Mouse (Mus musculus) right cerebral cortex, postnatal 14 days (tissue): ENCODE results near the gene Pfdn6.

ENCODE experiments used
- DNase-seq: peaks from one replicate; pipeline ENCODE4 v3.0.0; 2022

Gene Pfdn6

GRCm38 (mm10) chr17:33940206-33940805 is at the start of gene Pfdn6, which contains the start of gene Wdr46:
Gene Pfdn6 (minus strand): TSS chr17:33940343.
Gene Wdr46 (plus strand): TSS chr17:33940660.
- DNase-seq: peak; percentile 83

DNA sequence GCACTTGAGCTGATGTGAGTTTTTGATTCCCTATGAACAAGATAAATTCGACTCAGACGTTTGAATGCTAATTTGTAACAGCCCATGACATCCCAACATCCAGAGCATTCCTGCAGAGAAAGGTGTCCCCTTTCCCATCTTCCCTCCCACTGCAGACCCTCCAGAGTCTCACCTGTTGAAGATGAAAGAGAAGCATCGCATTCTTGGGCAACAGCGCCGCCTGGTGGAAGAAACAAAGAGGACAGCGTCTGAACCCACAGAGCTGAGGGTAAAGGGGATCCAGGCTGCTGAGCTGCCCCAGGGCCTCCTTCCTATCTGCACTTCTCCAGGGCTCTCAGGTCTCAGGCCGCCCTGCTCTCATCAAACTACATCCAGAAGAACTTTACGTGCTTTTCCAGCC is 42.0 kb upstream of the Pfdn6 start:
- DNase-seq: peak; percentile 64

DNA sequence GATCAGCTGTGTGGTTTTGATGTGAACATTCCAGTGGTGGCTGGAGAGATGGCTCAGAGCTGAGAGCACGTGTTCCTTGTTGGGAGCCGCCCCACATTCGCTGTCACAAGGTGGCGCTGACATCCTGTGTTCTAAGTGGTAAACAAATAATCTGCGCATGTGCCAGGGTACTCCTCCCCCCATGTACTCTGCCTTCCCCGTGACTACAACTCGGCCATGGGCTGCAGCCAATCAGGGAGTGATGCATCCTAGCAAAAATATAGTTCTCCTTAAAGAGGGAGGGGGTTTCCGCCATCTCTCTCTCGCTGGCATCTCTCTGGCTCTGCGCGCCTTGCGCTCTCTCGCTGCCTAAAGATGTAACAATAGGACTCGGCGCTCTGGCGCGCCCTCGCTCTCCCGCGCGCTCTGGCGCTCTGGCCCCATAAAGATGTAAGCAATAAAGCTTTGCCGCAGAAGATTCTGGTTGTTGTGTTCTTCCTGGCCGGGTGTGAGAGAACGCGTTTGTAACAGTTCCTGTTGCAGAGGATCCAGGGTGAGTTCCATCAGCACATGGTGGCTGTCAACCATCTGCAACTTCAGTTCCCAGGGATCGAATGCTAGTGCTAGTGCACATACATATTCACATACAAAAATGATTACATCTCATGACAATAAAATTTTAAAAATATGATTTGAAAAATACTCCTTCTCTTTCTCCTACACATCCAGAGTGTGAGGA is 41.2 kb upstream of the Pfdn6 start:
- peak; percentile 82 for DNase-seq

DNA sequence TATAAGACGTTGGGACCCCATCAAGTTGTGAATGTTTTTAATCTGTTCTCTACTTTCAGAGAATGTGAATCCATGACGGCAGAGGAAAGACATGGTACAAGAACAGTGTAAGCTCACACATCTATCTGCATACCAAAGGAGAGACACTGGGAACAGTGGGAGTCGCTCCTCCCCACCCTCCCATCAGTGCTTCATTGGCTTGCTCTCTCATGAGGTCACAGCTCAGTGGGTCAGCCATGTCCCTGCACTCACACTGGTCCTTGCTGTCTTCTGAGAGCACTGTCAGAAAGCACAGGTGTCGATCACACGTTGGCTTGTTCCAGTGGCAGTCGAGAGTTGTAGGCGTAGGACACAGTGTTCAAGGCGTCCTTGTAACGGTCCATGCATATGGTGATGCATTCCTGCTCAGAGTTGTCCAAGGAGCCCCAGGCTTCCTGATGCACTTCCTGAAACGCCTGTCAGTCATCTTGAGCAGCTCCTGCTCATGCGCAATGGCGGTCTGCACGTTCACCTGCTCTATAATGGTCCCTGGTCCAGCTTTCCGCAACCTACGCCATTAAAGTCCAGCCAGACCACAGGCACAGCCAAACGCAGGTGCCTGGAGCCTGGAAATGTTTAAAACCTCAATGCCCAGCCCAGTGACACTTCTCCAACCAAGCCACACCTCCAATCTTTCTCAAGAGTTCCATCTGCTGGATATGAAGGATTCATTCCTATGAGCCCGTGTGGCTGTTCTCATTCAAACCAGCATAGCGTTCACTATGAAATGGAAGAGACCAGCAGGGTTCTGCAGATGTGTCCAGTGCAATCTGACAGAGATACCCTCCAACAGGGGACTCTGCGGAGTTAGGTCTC is 40.3 kb upstream of the Pfdn6 start:
- no peak for DNase-seq

GRCm38 (mm10) chr17:33979512-33980050 is 39.4 kb upstream of the Pfdn6 start:
- DNase-seq: no peak

DNA sequence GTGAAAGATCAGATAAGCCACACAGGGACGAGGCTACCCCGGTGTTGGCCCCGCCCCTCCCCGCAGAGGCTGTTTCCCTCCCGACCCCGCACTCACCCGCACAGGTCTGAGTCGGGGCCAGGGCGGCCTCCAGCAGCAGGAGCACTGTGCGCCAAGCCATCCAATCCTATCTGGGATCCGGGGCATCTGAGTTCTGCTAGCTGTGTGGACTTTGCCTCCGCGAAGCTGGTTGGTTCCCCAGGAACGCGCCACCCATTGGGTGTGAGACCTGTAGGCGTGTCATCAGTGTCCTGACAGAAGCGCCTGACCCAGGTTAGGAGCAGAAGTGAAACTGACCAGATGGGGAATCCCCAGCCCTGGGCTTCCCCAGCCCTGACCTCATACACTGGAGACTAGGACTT is 38.5 kb upstream of the Pfdn6 start:
- no peak for DNase-seq

- no peak for DNase-seq
Measured at GRCm38 (mm10) chr17:33977861-33978557, 37.9 kb upstream of the Pfdn6 start.

DNA sequence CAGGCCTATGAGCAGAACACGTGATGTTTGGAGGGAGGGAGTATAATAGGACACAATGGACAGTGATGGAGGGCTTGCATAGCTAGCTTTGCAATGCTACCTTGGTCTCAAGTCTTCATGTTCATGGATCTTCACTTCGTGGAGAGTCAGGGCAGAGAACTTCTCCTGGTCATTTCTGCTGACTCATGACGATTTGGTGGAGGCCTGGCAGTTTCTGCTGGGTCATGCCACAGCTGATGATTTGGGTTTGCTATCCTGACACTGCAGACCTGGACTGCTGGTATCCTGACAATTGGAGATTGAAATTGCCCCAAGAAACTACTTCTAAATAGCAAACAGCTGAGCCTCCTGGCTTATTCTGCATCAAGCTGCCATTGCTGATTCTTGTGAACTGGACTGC is 33.4 kb upstream of the Pfdn6 start:
- DNase-seq: no peak

DNA sequence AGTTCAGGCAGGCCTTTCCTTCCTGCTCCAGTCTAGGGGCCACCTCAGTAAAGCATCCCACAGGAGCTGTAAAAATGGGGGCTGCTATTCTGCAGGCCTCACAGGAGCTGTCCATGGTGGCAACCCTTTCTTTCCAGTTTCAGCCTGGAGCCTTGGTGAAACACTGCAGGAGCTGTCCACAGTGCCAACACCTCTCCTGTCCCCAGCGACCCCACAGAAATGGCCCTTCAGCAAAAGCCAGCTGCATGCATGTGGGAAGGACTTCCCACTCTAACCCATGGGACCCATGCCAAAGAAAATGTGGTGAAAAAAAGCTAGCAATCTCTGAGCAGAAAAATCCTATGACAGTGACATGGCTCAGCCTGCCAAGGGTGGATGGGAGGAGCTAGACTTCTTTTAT is 32.5 kb upstream of the Pfdn6 start:
- DNase-seq: no peak

- no peak for DNase-seq
Measured at GRCm38 (mm10) chr17:33969394-33969793, 29.3 kb upstream of the Pfdn6 start.

DNA sequence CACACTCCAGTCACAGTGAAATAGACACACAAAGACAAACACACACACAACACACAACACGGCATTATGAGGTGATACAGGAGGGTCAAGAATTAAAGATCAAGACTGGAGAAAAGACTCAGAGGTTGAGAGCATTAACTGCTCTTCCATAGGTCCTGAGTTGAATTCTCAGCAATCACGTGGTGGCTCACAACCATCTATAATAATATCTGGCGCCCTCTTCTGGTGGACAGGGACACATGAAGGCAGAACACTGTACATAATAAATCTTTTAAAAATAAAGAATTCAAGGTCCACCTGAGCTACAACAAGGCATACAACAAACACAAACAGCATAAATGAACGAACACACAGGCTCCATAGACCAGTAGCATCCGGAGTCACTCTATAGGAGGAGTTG is 28.8 kb upstream of the Pfdn6 start:
- no peak for DNase-seq

- DNase-seq: peak; percentile 68
Measured at GRCm38 (mm10) chr17:33968489-33968888, 28.3 kb upstream of the Pfdn6 start.

DNA sequence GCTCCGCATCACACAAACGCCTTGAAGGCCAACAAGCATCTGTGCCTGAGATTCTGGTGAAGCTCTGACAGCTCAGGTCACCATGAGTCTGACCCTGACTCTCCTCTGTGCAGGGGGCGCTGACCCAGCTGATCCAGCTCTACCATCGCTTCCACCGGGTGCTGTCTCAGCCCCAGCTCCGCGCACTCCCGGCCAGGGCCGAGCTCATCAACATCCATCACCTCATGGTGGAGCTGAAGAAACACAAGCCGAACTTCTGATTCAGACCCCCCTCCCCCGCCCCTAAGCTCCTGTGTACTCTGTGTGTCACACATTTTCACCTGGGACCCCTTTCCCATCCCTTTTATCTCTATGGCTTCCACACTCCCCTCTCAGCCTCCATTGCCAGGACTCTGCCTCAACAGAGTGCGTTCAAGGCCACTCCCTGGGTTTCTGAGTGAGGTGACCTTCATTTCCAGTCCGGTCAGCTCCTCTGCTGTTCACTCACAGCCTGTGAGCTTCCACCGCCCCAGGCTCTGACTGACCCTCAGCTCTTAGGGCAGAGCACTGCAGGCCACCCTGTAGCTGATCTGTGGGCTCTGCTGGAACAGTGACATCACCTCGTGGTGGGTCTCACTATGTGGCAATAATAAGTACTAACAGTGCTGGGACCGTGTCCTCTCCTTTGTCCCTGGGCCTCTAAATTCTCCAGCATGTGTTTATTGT is 25.9 kb upstream of the Pfdn6 start:
- DNase-seq: no peak

DNA sequence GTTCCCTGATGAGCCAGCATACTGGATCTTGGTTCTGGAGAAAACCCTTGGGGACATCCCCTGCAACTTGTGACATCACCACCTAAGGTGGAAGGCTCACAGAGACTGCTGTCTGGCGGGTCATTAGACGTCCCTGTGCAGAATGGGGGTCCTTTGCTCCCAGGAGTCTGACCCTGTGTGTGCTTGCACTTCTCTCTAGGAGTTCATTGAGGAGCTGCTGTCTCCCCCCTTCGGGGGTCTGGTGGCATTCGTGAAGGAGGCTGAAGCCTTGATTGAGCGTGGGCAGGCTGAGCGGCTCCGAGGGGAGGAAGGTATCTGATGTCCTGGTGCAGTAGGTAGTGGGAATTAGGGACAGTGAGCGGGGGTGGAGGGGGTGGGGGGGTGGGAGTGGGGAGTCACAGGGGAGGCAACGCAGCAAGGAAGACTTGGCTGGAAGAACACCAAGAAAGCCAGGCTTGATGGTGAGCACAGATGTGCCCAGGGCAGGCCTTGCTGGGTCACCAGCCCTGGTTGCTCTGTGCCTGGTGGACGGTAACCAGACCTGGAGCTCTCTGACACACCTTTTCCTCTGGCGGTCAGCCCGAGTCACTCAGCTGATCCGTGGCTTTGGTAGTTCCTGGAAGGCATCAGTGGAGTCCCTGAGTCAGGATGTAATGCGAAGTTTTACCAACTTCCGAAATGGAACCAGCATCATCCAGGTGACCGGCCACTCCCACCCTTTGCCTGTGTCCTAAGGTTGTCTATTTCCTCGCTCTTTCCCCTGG is 25.1 kb upstream of the Pfdn6 start:
- DNase-seq: no peak

DNA sequence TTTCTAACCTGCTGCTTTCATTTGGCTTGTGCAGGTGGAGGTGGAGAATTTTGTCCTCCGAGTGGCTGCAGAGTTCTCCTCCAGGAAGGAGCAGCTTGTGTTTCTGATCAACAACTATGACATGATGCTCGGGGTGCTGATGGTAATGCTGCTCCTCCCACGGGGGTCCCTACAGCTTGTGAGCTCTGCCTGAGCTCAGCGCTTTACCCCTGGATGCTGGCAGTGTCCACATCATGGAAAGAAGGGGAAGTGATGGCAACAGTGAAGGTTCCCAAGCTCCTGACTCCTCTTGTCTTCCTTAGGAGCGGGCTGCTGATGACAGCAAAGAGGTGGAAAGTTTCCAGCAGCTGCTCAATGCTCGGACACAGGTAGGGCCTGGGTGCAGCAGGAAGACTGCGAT is 22.7 kb upstream of the Pfdn6 start:
- DNase-seq: no peak

DNA sequence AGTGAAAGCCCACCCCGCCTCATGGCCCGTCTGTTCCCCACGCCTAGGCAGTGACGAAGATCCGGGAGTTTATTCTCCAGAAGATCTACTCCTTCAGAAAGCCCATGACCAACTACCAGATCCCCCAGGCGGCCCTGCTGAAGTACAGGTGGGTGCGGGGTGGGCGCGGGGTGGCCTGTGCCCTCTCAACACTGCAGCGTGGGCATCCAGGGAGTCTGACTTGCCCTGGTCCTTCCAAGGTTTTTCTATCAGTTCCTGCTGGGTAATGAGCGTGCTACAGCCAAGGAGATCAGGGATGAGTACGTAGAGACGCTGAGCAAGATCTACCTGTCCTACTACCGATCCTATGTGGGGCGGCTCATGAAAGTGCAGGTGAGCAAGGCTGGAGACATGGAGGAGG is 19.8 kb upstream of the Pfdn6 start:
- no peak for DNase-seq

- DNase-seq: no peak
Measured at GRCm38 (mm10) chr17:33959135-33959534, 19.0 kb upstream of the Pfdn6 start.

GRCm38 (mm10) chr17:33958451-33958850 is 18.3 kb upstream of the Pfdn6 start:
- no peak for DNase-seq

DNA sequence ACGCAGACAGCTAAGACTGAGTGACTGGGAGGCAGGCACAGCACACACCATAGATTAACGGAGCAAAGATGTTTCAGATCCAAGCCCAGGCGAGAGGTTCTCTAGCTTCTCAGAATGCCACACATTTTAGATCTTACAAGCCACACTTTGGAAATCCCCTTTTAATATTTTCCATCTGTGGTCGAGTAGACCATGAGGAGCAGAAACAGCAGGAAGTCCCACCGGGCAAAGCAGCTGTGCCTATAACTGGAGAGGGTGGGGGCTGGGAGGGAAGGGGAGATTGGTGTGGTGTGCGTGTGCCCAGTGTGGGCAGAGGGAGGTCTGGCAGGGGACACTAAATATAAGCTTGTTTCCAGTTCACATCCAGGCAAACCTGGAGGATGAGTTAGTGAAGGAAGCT is 17.4 kb upstream of the Pfdn6 start:
- no peak for DNase-seq

- no peak for DNase-seq
Measured at GRCm38 (mm10) chr17:33956336-33956735, 16.2 kb upstream of the Pfdn6 start.

DNA sequence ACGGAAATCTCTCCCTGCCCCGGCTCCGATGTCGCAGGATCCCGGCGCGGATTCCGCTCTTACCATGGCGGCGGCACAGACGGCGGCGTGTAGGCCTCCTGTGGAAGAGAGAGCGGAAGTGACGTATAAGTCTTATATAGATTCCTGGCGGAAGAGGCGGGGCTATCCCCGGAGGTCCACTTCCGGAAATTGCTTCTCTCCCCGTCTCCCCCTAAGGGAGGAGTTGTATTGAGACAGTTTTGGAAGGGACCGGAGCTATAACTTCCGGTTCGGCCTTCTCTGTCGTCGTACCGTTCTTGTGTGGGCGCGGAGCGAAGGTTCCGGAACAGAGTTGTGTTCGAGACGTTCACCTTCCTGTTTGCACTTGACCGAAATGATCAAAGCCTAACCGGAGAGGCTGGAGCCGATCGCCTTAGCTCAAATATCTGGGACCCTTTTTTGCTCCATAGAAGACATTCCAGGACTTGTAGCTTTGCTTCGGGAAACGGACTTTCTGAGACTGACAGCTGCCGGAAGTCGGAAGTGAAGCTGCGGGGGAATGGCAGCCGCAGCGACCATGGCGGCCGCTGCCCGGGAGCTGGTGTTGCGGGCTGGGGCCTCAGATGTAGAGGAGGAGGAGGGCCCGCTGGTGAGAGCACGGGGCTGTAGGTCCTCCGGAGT is 15.5 kb upstream of the Pfdn6 start, which contains the start of the genes Vps52 and Rps18:
Vps52 (plus strand) TSS at position 258 of the 660 bp plus-strand sequence.
Rps18 (minus strand) TSS at position 447 of the 660 bp plus-strand sequence.
- peak; percentile 87 for DNase-seq
